Mouse (Mus musculus) kidney, adult 2 months (tissue): ENCODE data around the gene Tyw5.

Source experiments
- CTCF ChIP-seq: fragments of 200-500 bp; conservative IDR thresholded peaks from 2 replicates; pipeline ENCODE4 v1.5.1; 2011; ENCODE audit warnings: low read depth, mild to moderate bottlenecking, control low read depth, low read length, moderate library complexity, mixed read lengths; ENCODE audit not compliant: insufficient read depth, insufficient read length
- POLR2A ChIP-seq: fragments of 200-500 bp; IDR thresholded peaks from one replicate; pipeline ENCODE4 v1.6.1; 2011; ENCODE audit warnings: low read depth, low read length, control low read depth

DNA sequence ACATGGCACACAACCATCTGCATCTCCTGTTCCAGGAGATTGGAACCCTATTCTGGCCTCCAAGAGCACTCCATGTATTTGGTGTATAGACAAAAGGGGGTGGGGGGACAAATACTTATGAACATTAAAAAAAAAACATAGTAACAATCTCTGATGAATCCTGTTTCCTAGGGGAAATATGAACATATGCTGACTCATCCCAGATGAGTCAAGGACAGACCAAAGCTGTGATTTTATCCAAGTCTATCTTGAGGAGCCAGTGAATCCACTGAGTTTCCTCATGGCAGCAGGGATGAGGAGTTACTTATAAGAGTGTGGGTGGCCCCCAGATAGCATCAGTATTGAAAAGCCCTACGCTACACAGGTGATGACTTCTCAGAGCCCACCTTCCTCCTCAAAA, 43.3 kb upstream of the Tyw5 start:
- TF ChIP-seq POLR2A (no peak), CTCF (no peak)
